Mouse (Mus musculus) kidney, adult 2 months (tissue): ENCODE measurements around the gene Ddx60. TPM values are rescaled to one million over a fixed set of nuclear protein-coding genes. Genes with fewer than 3 reads are reported as not detected.

Experiments
- DNase-seq: peaks from one replicate; pipeline ENCODE4 v3.0.0; 2021
- H3K27ac ChIP-seq: fragments of 200-500 bp; 2 replicates; pipeline ENCODE4 v1.5.1; 2012; ENCODE audit warnings: low read depth, low read length, control low read depth, inconsistent platforms; ENCODE audit not compliant: insufficient read depth
- H3K27me3 ChIP-seq: fragments of 200-500 bp; replicated peaks from 2 replicates; pipeline ENCODE4 v1.6.1; 2012; ENCODE audit warnings: mild to moderate bottlenecking, moderate library complexity, low read length, inconsistent platforms; ENCODE audit not compliant: control insufficient read depth, insufficient read depth
- H3K36me3 ChIP-seq: fragments of 200-500 bp; 2 replicates; pipeline ENCODE4 v1.6.1; 2012; ENCODE audit warnings: mild to moderate bottlenecking, moderate library complexity, low read length, inconsistent platforms; ENCODE audit not compliant: control insufficient read depth, insufficient read depth
- H3K4me1 ChIP-seq: fragments of 200-500 bp; 2 replicates; pipeline ENCODE4 v1.6.1; 2011; ENCODE audit warnings: low read length; ENCODE audit not compliant: control insufficient read depth, insufficient read depth
- H3K4me3 ChIP-seq: fragments of 200-500 bp; 2 replicates; pipeline ENCODE4 v1.5.1; 2011; ENCODE audit warnings: mild to moderate bottlenecking, low read depth, low read length, control low read depth; ENCODE audit not compliant: insufficient read depth
- CTCF ChIP-seq: fragments of 200-500 bp; conservative IDR thresholded peaks from 2 replicates; pipeline ENCODE4 v1.5.1; 2011; ENCODE audit warnings: low read depth, mild to moderate bottlenecking, control low read depth, low read length, moderate library complexity, mixed read lengths; ENCODE audit not compliant: insufficient read depth, insufficient read length
- POLR2A ChIP-seq: fragments of 200-500 bp; IDR thresholded peaks from one replicate; pipeline ENCODE4 v1.6.1; 2011; ENCODE audit warnings: low read depth, low read length, control low read depth
- WGBS: fragments of 180-500 bp; shearing (Covaris S2); methylation state at CpG from one replicate; pipeline ENCODE4 v1.1.7; 2018; 5-methylcytosine and 5-hydroxymethylcytosine counted together
- polyA plus RNA-seq: library from polyadenylated mRNA; depleted of rRNA; stranded (reverse); fragments of >200 nt; gene quantifications from 2 replicates; pipeline ENCODE4 v1.2.3, GENCODE M21; 2012

The Ddx60 gene
- polyA plus RNA-seq, 1 experiment = 0.95 TPM

- DNase-seq = no peak
- 42% methylated on average over 6 of the region's 6 CpGs for WGBS
Observed at GRCm38 (mm10) chr8:61989464-61989863, 61.6 kb downstream of the Ddx60 start.

GRCm38 (mm10) chr8:61992796-61993195 lies 64.9 kb downstream of the Ddx60 start:
- Histone ChIP-seq H3K36me3 (no peaks in the 10 kb centered on the region), H3K4me3 (no peak overlapping the region), H3K27me3 (no peaks in the 10 kb centered on the region), H3K4me1 (no peaks in the 10 kb centered on the region), H3K27ac (no peak overlapping the region)
- TF ChIP-seq CTCF = no peak
- TF ChIP-seq POLR2A = no peak
- DNase-seq = no peak
- WGBS = 67% methylated on average over 1 of the region's 1 CpGs

More at GRCm38 (mm10) chr8:61989464-61989863, 61.6 kb downstream of the Ddx60 start:
- Histone ChIP-seq H3K4me1 (no peaks in the 10 kb centered on the region), H3K27ac (no peak overlapping the region), H3K4me3 (no peak overlapping the region), H3K36me3 (no peaks in the 10 kb centered on the region), H3K27me3 (no peaks in the 10 kb centered on the region)
- TF ChIP-seq POLR2A = no peak
- TF ChIP-seq CTCF = no peak

GRCm38 (mm10) chr8:61997125-61997524 lies 69.2 kb downstream of the Ddx60 start:
- 43% methylated on average over 2 of the region's 2 CpGs for WGBS
- no peak for TF ChIP-seq POLR2A
- TF ChIP-seq CTCF = no peak
- no peak for DNase-seq

GRCm38 (mm10) chr8:62014166-62014565 lies 86.3 kb downstream of the Ddx60 start:
- WGBS = 90% methylated on average over 4 of the region's 4 CpGs
- Histone ChIP-seq H3K4me1 (no peaks in the 10 kb centered on the region), H3K4me3 (no peak overlapping the region), H3K27ac (no peak overlapping the region), H3K27me3 (no peaks in the 10 kb centered on the region), H3K36me3 (no peaks in the 10 kb centered on the region)
- no peak for DNase-seq
- TF ChIP-seq CTCF (no peak), POLR2A (no peak)

More at GRCm38 (mm10) chr8:61997125-61997524, 69.2 kb downstream of the Ddx60 start:
- Histone ChIP-seq H3K27ac (no peak overlapping the region), H3K36me3 (no peaks in the 10 kb centered on the region), H3K4me1 (no peaks in the 10 kb centered on the region), H3K27me3 (no peaks in the 10 kb centered on the region), H3K4me3 (no peak overlapping the region)

GRCm38 (mm10) chr8:62014582-62014981 lies 86.7 kb downstream of the Ddx60 start:
- 93% methylated on average over 4 of the region's 4 CpGs for WGBS
- Histone ChIP-seq H3K27ac (no peak overlapping the region), H3K4me1 (no peaks in the 10 kb centered on the region), H3K36me3 (no peaks in the 10 kb centered on the region), H3K4me3 (no peak overlapping the region), H3K27me3 (no peaks in the 10 kb centered on the region)
- no peak for TF ChIP-seq POLR2A
- no peak for TF ChIP-seq CTCF
- no peak for DNase-seq

- WGBS = 67% methylated on average over 3 of the region's 3 CpGs
- no peak for DNase-seq
Observed at GRCm38 (mm10) chr8:62034351-62034750, 106.5 kb downstream of the Ddx60 start.

GRCm38 (mm10) chr8:62046809-62047208 lies 118.9 kb downstream of the Ddx60 start:
- TF ChIP-seq POLR2A (no peak), CTCF (no peak)
- Histone ChIP-seq H3K27ac (no peak overlapping the region), H3K4me3 (no peak overlapping the region), H3K4me1 (no peaks in the 10 kb centered on the region), H3K36me3 (no peaks in the 10 kb centered on the region), H3K27me3 (no peaks in the 10 kb centered on the region)
- peak; percentile 2 for DNase-seq
- 32% methylated on average over 2 of the region's 2 CpGs for WGBS

More at GRCm38 (mm10) chr8:62034351-62034750, 106.5 kb downstream of the Ddx60 start:
- H3K4me3 ChIP-seq = no peak overlapping the region
- no peak overlapping the region for H3K27ac ChIP-seq
- no peaks in the 10 kb centered on the region for H3K27me3 ChIP-seq
- H3K4me1 ChIP-seq = no peaks in the 10 kb centered on the region
- no peaks in the 10 kb centered on the region for H3K36me3 ChIP-seq
- no peak for TF ChIP-seq CTCF
- no peak for TF ChIP-seq POLR2A
